Mouse (Mus musculus): ENCODE results near the gene Cdk11b.

Cdk11b gene

GRCm38 (mm10) chr4:155624338-155625291, at the start of gene Cdk11b:
Gene Cdk11b (plus strand): TSS chr4:155624854.
- in situ Hi-C loops (cut with MboI, MseI), result no loop called here

DNA sequence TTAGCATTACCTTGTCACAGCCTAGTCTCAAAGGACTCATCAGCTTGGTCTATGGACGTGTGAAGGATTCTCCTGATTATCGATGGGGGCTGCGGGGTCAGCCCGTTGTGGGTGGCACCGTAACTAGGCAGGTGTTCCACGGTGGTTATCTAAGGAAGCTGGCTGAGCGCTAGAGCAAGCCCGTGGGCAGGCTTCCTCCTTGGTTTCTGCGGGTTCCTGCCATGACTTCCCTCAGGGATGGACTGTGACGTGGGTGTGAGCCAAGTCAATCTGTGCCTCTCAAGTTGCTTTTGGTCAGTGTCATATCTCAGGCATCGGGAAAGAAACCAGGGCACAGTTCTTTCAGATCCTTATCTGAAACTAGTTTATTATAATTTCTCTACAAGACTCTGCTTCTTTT, 49.7 kb upstream of the Cdk11b start:
- in situ Hi-C loops (cut with MboI, MseI), result loop anchor here (5.0 kb wide), 2 partner anchors 88 to 208 kb away; no protein-coding TSS in a partner anchor

GRCm38 (mm10) chr4:155575521-155575920, 49.1 kb upstream of the Cdk11b start:
- in situ Hi-C loops (cut with MboI, MseI), result loop anchor here (5.0 kb wide), 2 partner anchors 88 to 208 kb away; no protein-coding TSS in a partner anchor

- in situ Hi-C loops (cut with MboI, MseI), result loop anchor here (5.0 kb wide), 2 partner anchors 90 to 210 kb away; no protein-coding TSS in a partner anchor
Observed at GRCm38 (mm10) chr4:155577132-155577531, 47.5 kb upstream of the Cdk11b start.

- in situ Hi-C loops (cut with MboI, MseI), result loop anchor here (5.0 kb wide), 2 partner anchors 90 to 210 kb away; no protein-coding TSS in a partner anchor
Observed at GRCm38 (mm10) chr4:155577741-155578140, 46.9 kb upstream of the Cdk11b start.

GRCm38 (mm10) chr4:155578336-155579125, 46.1 kb upstream of the Cdk11b start:
- in situ Hi-C loops (cut with MboI, MseI), result loop anchor here (5.0 kb wide), 2 partner anchors 91 to 211 kb away; no protein-coding TSS in a partner anchor

DNA sequence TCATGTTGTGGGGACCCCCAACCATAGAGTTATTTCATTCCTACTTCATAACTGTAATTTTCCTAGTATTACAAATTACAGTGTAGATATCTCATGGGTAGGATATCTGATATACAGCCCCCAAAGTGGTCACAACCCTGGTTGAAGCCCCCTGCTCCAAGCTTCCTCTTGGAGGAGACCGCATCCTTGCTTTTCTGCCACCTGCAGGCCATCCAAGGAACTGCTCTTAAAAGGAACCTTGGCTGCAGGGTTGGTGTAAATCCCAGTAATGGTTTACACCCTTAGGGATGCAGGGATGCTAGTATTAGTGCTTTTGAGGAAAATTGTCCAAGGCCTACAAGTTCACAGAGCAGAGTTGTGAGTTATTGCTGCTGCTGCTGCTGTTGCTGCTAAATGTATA, 44.2 kb upstream of the Cdk11b start:
- in situ Hi-C loops (cut with MboI, MseI), result no loop called here

- in situ Hi-C loops (cut with MboI, MseI), result no loop called here
Observed at GRCm38 (mm10) chr4:155582279-155582905, 42.3 kb upstream of the Cdk11b start.

DNA sequence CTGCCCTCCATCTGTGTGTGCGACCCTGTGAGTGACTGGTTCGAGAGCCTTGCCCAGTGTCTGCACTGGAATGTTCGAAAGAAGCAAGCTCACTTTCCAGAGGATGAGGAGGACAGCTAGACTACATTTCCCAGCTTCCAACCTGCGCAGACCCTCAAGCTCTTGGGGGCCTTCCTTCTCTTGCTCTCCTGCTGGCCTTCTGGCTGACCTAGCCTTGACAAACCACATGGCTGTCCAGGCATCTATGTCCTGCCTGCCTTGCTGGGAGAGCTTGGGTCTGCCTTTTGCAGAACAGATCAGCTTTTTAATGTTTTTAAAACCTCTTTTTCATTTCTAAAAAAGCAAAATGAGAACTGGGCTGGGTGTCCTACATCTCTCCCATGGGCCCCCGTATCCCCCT, 35.3 kb upstream of the Cdk11b start:
- in situ Hi-C loops (cut with MboI, MseI), result no loop called here

GRCm38 (mm10) chr4:155591012-155591719, 33.5 kb upstream of the Cdk11b start:
- in situ Hi-C loops (cut with MboI, MseI), result no loop called here

DNA sequence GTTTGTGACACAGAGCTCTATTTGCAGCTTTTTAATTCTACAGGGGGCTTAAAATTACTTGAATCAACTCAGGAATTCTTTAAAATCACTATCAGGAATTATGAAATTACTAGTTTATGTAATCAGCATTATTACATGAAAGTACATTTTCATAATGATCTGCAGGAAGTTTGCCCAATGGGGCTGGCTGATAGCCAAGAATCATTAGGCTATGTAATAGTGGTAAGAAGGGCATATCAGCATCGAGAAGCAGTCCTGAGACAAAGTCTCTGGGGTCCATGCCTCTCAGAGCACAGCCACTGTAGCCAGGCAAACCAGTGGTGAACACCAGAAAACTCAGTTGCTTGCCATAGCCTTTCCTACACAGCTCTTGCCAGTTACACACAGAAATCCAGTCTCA, 30.9 kb upstream of the Cdk11b start:
- in situ Hi-C loops (cut with MboI, MseI), result no loop called here

DNA sequence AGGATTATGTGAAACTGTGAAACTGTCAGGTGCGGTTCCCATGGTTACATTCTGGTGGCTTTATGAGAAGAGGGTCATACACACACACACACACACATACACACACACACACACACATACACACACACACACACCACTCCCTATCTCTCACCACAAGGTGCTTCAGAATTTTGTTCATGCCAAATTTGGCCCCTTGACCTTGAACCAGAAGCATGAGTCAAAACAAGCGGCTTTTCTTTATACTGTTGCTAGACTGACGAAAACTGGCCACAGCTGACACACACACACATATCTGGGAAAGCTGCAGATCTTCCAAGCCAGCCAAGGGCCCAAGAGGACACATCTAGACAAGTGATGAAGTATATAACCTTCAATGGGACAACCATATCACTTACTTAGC, 28.9 kb upstream of the Cdk11b start:
- in situ Hi-C loops (cut with MboI, MseI), result no loop called here

- in situ Hi-C loops (cut with MboI, MseI), result no loop called here
Observed at GRCm38 (mm10) chr4:155596606-155597005, 28.0 kb upstream of the Cdk11b start.

DNA sequence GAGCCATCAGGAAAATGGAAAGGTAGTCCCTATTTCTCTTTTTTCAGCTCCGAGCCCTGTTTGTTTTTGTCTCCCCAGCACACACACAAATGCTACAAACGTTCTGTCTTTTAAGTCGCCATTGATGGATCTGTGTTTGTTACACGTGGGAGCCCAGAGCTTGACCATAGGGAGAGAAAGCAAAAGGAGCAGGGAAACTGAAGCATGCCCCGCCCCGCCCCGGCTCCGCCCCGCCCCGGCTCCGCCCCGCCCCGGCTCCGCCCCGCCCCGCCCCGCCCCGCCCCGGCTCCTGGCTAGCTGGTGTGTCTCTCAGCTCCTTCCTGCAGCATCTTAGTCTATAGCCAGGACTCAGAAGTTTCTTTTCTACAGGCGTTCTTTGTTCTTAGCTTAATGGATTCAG, 26.1 kb upstream of the Cdk11b start:
- in situ Hi-C loops (cut with MboI, MseI), result no loop called here

DNA sequence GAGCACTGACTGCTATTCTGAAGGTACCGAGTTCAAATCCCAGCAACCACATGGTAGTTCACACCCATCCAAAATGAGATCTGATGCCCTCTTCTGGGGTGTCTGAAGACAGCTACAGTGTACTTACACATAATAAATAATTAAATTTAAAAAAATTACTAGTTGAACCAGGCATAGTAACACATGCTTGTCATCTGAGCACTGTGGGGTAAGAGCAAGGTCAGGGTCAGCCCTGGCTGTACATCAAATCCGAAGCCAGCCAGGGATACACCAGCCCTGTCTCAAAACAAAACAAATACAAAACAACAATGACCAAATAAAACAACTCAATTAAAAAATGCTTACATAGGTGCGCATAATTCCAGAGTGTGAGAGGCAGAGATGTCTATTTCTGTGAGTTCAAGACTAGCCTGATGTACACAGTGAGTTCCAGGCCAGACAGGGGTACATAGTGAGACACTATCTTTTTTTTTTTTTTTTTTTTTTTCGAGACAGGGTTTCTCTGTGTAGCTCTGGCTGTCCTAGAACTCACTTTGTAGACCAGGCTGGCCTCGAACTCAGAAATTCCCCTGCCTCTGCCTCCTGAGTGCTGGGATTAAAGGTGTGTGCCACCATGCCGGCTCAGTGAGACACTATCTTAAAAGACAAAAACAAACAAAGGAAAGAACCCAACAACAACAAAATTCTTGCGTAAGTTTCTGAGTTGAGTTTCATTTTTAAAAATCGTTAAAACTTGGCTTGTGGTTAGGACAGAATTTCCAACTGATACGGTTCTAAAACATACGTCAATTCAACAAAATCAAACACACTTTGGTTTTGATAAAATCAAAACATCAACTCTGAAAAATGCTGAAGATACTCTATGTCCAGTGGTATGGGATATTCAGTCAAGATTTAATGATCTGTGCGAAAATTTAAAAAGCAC, 24.5 kb upstream of the Cdk11b start:
- in situ Hi-C loops (cut with MboI, MseI), result no loop called here

DNA sequence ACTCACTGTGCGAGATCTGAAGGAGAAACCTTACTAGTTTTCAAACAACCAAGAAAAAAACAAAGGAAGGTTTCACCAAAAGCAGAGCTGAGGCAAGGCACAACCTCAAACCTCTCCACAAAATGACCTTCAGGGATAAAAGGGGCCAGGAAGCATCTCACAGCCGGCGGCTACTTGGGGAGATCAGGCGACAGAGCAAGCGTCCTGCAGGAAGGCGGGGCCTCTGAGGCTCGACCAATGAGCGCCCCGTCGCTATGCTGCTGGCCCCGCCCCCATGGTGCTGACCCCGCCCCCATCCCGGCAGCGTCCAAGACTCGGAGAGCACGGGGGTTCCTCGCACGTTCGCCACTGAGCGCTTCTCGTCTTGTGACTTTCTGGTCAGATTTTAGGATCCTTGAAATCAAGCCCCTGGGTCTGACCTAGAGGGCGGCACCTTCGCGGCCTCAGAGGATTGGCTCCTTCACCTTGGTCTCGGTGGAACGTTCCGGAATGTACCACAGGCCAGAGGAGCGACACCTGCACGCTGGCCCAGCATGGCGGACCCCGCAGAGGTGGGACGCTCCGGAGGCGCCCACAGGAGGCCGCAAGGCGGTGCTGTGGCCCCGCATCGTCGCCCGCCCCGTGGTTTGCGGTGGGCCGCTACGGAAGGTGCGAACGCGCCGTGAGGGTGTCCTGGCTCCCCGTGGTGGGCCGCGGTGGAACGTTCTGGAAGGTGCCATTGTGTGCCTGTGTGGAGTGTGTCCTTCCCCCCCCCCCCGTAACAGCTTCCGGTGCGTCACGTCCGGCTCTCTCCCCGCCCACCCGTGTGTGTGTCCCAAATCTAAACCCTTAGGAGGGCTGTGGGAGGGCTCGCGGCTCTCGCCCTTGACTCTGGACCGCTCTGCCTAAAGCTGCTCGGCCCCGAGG, 23.3 kb upstream of the Cdk11b start, which contains the start of gene Slc35e2:
TSS of gene Slc35e2 (plus strand) at position 326 of the 906 bp plus-strand sequence.
- in situ Hi-C loops (cut with MboI, MseI), result no loop called here

- in situ Hi-C loops (cut with MboI, MseI), result no loop called here
Observed at GRCm38 (mm10) chr4:155601997-155602456, 22.6 kb upstream of the Cdk11b start.

DNA sequence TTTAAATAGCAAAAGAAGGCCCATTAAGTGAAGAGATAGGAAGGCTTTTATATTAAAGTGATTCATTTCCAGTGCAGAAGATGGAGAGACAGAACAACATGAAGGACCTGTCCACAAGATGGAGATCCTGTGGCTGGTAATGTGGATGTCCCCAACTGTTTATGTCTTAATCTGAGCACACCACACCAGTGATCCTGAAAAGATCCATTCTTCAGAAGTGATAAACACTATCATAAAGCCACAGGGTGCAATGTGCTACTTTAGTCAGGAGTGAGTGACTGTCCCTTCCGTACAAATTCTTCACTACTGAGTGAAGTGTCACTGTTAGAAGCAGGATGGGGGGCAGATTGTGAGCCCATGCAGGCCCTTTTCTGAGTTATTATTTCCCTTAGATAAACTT, 21.9 kb upstream of the Cdk11b start:
- in situ Hi-C loops (cut with MboI, MseI), result no loop called here

DNA sequence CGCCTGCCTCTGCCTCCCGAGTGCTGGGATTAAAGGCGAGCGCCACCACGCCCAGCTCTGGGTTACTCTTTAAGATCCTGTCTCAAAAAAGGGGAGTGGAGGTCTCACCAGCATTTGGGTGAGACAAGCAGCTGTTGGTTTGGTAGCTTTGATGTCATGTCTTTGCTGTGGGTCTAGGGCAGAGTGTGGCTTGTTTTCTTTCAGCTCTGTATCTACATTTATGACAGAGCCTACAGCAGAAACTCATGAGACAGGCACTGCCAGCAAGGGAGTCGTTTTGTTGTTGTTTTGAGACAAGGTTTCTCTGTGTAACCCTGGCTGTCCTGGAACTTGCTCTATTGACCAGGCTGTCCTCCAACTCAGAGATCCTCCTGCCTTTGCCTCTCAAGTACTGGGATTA, 20.9 kb upstream of the Cdk11b start:
- in situ Hi-C loops (cut with MboI, MseI), result no loop called here
